Mouse (Mus musculus): Measurements from ENCODE around the gene Scaf11. TPM values are rescaled to one million over a fixed set of nuclear protein-coding genes. Genes with fewer than 3 reads are reported as not detected.
A peak's percentile ranks its signal among the peaks of the same experiment; 100 is the strongest.

Scaf11 gene
- polyA plus RNA-seq, 1 experiment from 2014 or later, result 53.3 TPM

- Histone ChIP-seq H3K9ac (no peak overlapping the region), H3K4me3 (no peak overlapping the region), H3K9me3 (no peaks in the 10 kb centered on the region), H3K27ac (replicated peaks) (no peak overlapping the region), H3K27me3 (no peaks in the 10 kb centered on the region), H3K4me1 (replicated peaks) (peaks cover 30% of the 10 kb centered on the region), H3K36me3 (no peaks in the 10 kb centered on the region), H3K4me2 (no peak overlapping the region)
- no peak for ATAC-seq (ENCODE audit: low read depth)
- WGBS, result 88% methylated on average over 3 of the region's 3 CpGs
Measured at GRCm38 (mm10) chr15:96462611-96463010, 2.0 kb upstream of the Scaf11 start.

- ATAC-seq (ENCODE audit: low read depth), result peak; percentile 60
- peak overlapping the region; percentile 82 for H3K9ac ChIP-seq
- 8% methylated on average over 22 of the region's 22 CpGs for WGBS
- H3K9me3 ChIP-seq, result no peaks in the 10 kb centered on the region
- H3K36me3 ChIP-seq, result no peaks in the 10 kb centered on the region
- peak overlapping the region; percentile 96 for H3K27ac ChIP-seq (replicated peaks)
- H3K4me3 ChIP-seq, result peak overlapping the region; percentile 87
- H3K4me1 ChIP-seq (replicated peaks), result peaks cover 34% of the 10 kb centered on the region
- no peaks in the 10 kb centered on the region for H3K27me3 ChIP-seq
- peak overlapping the region; percentile 77 for H3K4me2 ChIP-seq
Measured at GRCm38 (mm10) chr15:96461541-96462512, 1.2 kb upstream of the Scaf11 start.

DNA sequence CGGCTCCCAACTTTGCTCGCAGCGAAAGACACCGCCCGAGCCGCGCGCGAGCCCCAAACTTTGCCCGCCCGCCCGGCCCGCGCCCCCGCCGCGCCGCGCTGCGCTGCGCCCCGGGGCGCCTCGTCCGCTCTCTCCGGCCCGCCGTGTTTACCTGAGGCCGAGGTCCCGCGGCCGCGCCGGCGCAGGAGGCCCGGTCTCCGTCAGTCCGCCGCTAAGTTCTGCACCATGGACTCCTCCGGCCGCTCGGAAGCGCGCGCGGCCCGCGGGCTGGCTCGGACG, 253 bp downstream of the Scaf11 start:
- H3K9ac ChIP-seq, result peak overlapping the region; percentile 92
- ATAC-seq (ENCODE audit: low read depth), result no peak
- H3K27me3 ChIP-seq, result no peaks in the 10 kb centered on the region
- peak overlapping the region; percentile 87 for H3K4me3 ChIP-seq
- peak overlapping the region; percentile 96 for H3K27ac ChIP-seq (replicated peaks)
- H3K4me2 ChIP-seq, result peak overlapping the region; percentile 74
- no peaks in the 10 kb centered on the region for H3K36me3 ChIP-seq
- no peaks in the 10 kb centered on the region for H3K9me3 ChIP-seq
- peaks cover 44% of the 10 kb centered on the region for H3K4me1 ChIP-seq (replicated peaks)
- under 1% methylated on average over 49 of the region's 50 CpGs for WGBS

DNA sequence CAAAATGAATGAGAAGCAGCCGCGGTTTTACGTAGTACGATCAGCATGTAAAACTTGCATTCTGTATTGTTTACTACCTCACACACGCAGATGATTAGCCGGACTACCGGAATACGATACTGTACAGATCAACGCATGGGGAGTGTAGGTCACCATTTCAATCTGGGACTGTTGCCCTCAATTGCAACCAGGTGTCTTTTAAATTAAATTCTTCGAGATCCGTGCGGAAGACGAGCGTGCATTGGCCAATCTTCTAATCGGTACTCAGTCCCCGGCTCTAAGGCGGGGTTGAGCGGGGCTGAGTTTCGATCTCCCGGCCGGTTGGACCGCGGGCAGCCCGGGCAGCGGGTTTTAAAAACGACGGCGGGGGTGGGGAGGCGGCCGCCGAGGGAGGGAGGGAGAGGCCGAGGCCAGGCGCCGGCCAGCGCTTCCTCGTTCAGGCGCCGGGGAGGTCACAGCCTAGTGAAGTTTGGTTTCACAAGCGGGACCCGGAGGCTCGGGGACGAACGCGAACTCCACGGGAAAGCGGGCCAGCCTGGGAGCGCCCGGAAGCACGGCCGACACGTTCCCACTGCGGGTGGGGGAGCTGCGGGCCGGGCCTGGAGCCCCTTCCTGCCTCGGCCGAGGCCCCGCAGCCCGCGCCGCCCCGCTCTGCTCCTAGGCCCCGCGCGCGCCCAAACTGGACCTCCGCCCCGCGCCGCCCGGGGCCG, 747 bp downstream of the Scaf11 start:
- peak overlapping the region; percentile 96 for H3K27ac ChIP-seq (replicated peaks)
- under 1% methylated on average over 59 of the region's 71 CpGs for WGBS
- ATAC-seq (ENCODE audit: low read depth), result peak; percentile 58
- peak overlapping the region; percentile 74 for H3K4me2 ChIP-seq
- peak overlapping the region; percentile 92 for H3K9ac ChIP-seq
- H3K9me3 ChIP-seq, result no peaks in the 10 kb centered on the region
- no peaks in the 10 kb centered on the region for H3K36me3 ChIP-seq
- H3K4me1 ChIP-seq (replicated peaks), result peaks cover 44% of the 10 kb centered on the region
- no peaks in the 10 kb centered on the region for H3K27me3 ChIP-seq
- peak overlapping the region; percentile 87 for H3K4me3 ChIP-seq

DNA sequence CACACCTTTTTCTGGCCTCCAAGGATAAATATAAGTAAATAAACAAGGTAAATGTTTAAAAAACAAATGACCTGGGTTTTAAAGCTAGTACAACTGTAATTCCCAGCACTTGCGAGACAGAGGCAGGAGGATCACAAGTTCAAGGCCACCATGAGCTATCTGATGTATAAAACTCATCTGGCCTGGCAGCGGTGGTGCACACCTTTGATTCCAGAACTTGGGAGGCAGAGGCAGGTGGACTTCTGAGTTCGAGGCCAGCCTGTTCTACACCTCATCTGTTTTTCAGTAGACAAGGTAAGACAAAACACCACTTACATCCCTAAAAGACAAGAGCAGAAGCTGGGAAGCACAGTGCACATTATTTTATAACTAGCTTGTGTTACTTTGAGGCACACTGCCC, 2.4 kb downstream of the Scaf11 start:
- Histone ChIP-seq H3K27me3 (no peaks in the 10 kb centered on the region), H3K36me3 (no peaks in the 10 kb centered on the region), H3K4me2 (no peak overlapping the region), H3K9me3 (no peaks in the 10 kb centered on the region), H3K4me3 (no peak overlapping the region), H3K27ac (replicated peaks) (no peak overlapping the region), H3K4me1 (replicated peaks) (peaks cover 44% of the 10 kb centered on the region), H3K9ac (no peak overlapping the region)
- no peak for ATAC-seq (ENCODE audit: low read depth)
- WGBS, result 93% methylated on average over 3 of the region's 3 CpGs

- Histone ChIP-seq H3K4me1 (replicated peaks) (peaks cover 41% of the 10 kb centered on the region), H3K4me3 (no peak overlapping the region), H3K36me3 (no peaks in the 10 kb centered on the region), H3K9ac (no peak overlapping the region), H3K27me3 (no peaks in the 10 kb centered on the region), H3K9me3 (no peaks in the 10 kb centered on the region), H3K4me2 (no peak overlapping the region), H3K27ac (replicated peaks) (no peak overlapping the region)
- no peak for ATAC-seq (ENCODE audit: low read depth)
- 68% methylated on average over 3 of the region's 3 CpGs for WGBS
Measured at GRCm38 (mm10) chr15:96457338-96457664, 3.3 kb downstream of the Scaf11 start.

- no peak for ATAC-seq (ENCODE audit: low read depth)
- no peaks in the 10 kb centered on the region for H3K9me3 ChIP-seq
- no peak overlapping the region for H3K4me2 ChIP-seq
- no peak overlapping the region for H3K27ac ChIP-seq (replicated peaks)
- peaks cover 36% of the 10 kb centered on the region for H3K4me1 ChIP-seq (replicated peaks)
- 74% methylated on average over 5 of the region's 5 CpGs for WGBS
- H3K4me3 ChIP-seq, result no peak overlapping the region
- no peak overlapping the region for H3K9ac ChIP-seq
- H3K27me3 ChIP-seq, result no peaks in the 10 kb centered on the region
- peaks cover 2% of the 10 kb centered on the region for H3K36me3 ChIP-seq
Measured at GRCm38 (mm10) chr15:96456651-96457337, 3.8 kb downstream of the Scaf11 start.

DNA sequence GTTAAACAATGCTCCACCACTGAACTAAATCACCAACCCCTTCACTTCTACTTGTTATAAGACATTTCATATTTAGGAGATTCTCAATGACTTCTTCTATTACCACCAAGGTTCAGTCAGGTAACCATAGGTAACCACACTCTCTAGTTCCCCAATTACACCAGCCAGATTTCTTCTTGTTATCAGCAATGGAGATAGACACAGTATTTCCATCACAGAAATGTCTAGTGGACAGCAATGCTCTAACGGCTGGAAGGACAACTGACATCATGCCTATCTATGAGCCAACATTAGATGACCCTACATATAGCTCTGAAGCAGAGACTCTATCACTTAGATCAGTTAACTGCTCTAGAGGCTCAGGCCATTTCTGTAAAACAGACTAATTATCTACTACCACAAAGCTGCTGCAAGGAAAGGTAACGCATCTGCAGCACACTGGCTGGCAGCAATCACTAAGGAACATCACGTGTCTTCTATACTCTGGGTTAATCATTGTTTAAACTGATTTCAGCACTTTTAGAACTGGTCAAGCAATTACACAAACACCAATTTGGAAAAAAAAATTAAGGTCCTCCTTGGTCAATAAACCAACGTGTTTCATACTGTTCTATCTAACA, 4.9 kb downstream of the Scaf11 start:
- Histone ChIP-seq H3K9ac (no peak overlapping the region), H3K27me3 (no peaks in the 10 kb centered on the region), H3K4me2 (no peak overlapping the region), H3K4me3 (no peak overlapping the region), H3K9me3 (no peaks in the 10 kb centered on the region), H3K4me1 (replicated peaks) (peaks cover 32% of the 10 kb centered on the region), H3K27ac (replicated peaks) (no peak overlapping the region), H3K36me3 (peaks cover 7% of the 10 kb centered on the region)
- WGBS, result 58% methylated on average over 4 of the region's 4 CpGs
- ATAC-seq (ENCODE audit: low read depth), result no peak

DNA sequence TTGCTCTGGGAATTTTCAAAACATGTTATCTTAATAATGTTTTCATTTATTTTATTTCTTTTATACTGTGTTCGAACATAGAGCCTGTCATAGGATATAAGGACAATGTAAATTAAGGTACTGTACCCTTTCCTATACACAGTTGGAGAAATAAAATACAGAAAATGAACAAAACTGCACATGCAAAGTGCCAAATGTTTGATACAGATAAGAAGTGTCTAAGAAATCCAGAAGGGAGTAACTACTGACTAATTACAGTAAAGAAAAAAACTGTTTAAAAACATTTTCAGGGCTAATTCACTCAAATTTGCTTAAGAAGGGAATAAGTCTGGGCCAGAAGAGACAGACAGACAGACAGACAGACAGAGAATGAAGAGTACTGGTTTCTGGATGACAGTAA, 7.3 kb downstream of the Scaf11 start:
- Histone ChIP-seq H3K4me3 (no peak overlapping the region), H3K27ac (replicated peaks) (no peak overlapping the region), H3K27me3 (no peaks in the 10 kb centered on the region), H3K4me1 (replicated peaks) (peaks cover 19% of the 10 kb centered on the region), H3K4me2 (no peak overlapping the region), H3K9me3 (no peaks in the 10 kb centered on the region), H3K36me3 (peaks cover 7% of the 10 kb centered on the region), H3K9ac (no peak overlapping the region)
- no peak for ATAC-seq (ENCODE audit: low read depth)
- 89% methylated on average over 1 of the region's 1 CpGs for WGBS

- no peaks in the 10 kb centered on the region for H3K9me3 ChIP-seq
- WGBS, result 92% methylated on average over 7 of the region's 7 CpGs
- H3K9ac ChIP-seq, result no peak overlapping the region
- no peaks in the 10 kb centered on the region for H3K27me3 ChIP-seq
- H3K4me2 ChIP-seq, result no peak overlapping the region
- H3K4me3 ChIP-seq, result no peak overlapping the region
- peaks cover 16% of the 10 kb centered on the region for H3K36me3 ChIP-seq
- no peak overlapping the region for H3K27ac ChIP-seq (replicated peaks)
- ATAC-seq (ENCODE audit: low read depth), result no peak
- H3K4me1 ChIP-seq (replicated peaks), result no peaks in the 10 kb centered on the region
Measured at GRCm38 (mm10) chr15:96448656-96449299, 11.9 kb downstream of the Scaf11 start.

GRCm38 (mm10) chr15:96446785-96447184, 13.9 kb downstream of the Scaf11 start:
- Histone ChIP-seq H3K4me3 (no peak overlapping the region), H3K36me3 (peaks cover 19% of the 10 kb centered on the region), H3K9me3 (no peaks in the 10 kb centered on the region), H3K27ac (replicated peaks) (no peak overlapping the region), H3K4me1 (replicated peaks) (no peaks in the 10 kb centered on the region), H3K27me3 (no peaks in the 10 kb centered on the region), H3K9ac (no peak overlapping the region), H3K4me2 (no peak overlapping the region)
- 87% methylated on average over 10 of the region's 10 CpGs for WGBS
- no peak for ATAC-seq (ENCODE audit: low read depth)

All from neural tube, embryonic 13.5 days (tissue).